Mouse (Mus musculus) mouse embryonic stem cell (cell line): ENCODE data around the gene Gm4981.
"Not testable (repeated sequence)": the region's sequence is repeated elsewhere in the genome, so short reads cannot be mapped to it uniquely, and the experiment has no call there.

Experiments used
- in situ Hi-C, 2 experiments: fragments of 300-500 bp; cut with MboI; formaldehyde crosslinking; loops; 1 replicate in 1 of 2; 3 replicates in 1 of 2; pipeline ENCODE4 v1.14.3; 2019 to 2020; ENCODE audit warnings: low sequenced_read_pairs in 2 of 2, low pct_unique_long_range_greater_than_20kb in 1 of 2, mixed read lengths in 1 of 2; ENCODE audit not compliant: unreplicated experiment in 1 of 2

Gm4981 gene

GRCm38 (mm10) chr10:58224827-58225785 is 11.4 kb downstream of the Gm4981 start, which contains the start of gene AW822073:
AW822073 (minus strand) TSS chr10:58224930.
- in situ Hi-C loops = not testable (repeated sequence)

GRCm38 (mm10) chr10:58223972-58224805 is 12.3 kb downstream of the Gm4981 start:
- in situ Hi-C loops = not testable (repeated sequence)

- in situ Hi-C loops = not testable (repeated sequence)
Observed at GRCm38 (mm10) chr10:58223161-58223560, 13.3 kb downstream of the Gm4981 start.

- in situ Hi-C loops = not testable (repeated sequence)
Observed at GRCm38 (mm10) chr10:58221571-58221970, 14.9 kb downstream of the Gm4981 start.

- in situ Hi-C loops = no loop called here
Observed at GRCm38 (mm10) chr10:58220726-58221125, 15.8 kb downstream of the Gm4981 start.

DNA sequence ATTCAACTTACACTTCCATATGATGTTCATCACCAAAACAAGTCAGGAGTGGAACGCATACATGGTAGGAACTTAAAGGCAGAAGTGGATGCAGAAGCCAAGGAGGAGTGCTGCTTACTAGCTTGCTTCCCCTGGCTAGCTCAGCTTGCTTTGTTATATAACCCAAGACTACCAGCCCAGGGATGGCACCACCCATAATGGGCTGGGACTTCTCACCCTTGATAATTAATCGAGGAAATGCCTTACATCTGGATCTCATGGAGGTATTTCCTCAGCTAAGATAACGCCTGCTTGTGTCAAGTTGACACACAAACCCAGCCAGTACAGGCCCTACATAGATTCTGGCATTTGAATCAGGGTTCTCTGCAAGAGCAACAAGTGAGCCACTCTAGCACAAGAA is 19.1 kb downstream of the Gm4981 start:
- in situ Hi-C loops = no loop called here

DNA sequence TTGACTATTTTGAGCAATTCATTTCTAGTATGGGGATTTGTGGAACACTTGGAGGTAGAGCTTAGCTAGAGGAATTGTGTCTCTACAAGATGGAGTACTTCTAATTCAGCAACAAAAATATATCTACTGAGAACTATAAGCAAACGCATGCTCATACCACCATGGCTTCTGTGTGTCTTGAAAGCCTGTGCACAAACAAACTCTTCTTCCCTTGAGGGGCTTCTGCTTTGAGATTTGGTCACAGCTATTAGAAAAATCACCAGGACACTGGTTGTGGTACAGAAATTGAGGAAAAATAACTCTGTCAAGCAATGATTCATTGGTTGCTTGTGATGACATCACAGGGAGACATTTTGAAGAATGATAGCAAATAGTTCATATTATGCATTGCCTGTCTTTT is 21.1 kb downstream of the Gm4981 start:
- in situ Hi-C loops = no loop called here

DNA sequence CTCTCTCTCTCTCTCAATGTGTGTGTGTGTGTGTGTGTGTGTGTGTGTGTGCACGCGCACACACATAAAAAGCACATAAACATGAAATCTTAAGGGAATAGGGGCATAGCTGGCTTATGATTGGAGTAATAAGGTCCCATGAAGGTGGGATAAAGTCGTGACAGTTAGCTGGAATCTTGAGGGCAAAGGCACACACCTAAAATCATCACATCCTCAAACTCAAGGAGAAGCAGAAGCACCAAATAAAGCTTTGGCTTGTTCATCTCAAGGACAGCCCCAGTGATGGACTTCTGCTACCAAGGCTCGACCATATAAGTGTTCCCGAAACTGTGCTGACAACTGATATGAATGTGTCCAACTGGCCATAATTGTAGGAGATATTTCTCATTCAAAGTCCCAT is 21.6 kb downstream of the Gm4981 start:
- in situ Hi-C loops = no loop called here

GRCm38 (mm10) chr10:58214497-58214896 is 22.0 kb downstream of the Gm4981 start:
- in situ Hi-C loops = no loop called here

DNA sequence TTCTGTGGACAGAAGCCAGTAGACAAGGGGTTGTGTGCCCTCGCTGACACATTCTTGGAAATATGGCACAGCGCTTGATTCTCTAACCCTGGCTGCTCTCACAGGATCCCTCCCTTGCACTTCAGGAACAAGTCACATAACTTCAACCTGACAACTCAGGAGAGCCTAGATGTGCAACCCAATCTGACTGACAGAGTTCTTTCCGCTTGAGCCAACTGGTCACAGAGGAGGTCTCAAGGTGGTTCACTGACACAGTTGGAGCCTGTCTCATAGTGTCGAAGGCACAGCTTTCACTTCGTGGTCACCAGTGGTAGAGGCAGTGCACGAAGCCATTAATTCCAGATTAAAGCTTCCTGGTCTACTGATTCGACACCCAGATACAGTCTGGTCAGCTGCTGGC is 24.3 kb downstream of the Gm4981 start:
- in situ Hi-C loops = no loop called here

DNA sequence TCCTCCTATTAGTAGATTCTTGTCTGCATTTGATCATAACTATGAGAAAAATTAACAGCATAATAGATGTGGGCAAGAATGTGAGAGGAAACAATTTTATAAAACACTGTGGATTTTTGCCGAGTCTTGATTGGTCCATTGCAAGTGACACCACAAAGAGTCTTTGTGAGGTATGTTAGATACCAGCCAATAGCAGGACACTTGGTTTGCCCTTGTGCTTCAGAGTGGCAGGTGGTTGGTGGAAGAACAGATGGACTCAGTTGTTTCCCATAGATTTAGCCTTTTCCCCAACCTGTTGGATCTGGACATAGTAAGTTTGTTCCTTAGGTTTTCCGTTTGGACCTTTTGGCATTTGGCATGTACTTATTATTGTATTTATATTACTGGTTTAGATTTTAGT is 25.3 kb downstream of the Gm4981 start:
- in situ Hi-C loops = no loop called here

DNA sequence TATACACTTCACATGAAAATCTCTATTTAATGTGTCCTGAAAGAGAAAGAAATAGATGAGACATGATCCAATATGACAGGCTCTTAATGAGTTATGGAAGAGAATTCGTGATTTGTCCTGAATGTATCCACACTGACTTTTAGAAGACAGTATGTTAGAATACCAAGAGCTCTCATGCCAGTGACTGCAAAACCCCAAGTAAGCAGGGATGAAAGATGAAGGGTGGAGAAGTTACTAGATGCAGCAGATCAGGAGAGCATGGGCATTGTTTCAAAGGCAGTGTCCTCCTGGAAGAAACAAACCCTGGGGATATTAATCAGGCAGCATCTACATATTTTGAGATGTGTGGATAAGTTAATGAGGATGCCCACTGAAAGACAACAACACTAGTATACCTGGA is 26.0 kb downstream of the Gm4981 start:
- in situ Hi-C loops = no loop called here

DNA sequence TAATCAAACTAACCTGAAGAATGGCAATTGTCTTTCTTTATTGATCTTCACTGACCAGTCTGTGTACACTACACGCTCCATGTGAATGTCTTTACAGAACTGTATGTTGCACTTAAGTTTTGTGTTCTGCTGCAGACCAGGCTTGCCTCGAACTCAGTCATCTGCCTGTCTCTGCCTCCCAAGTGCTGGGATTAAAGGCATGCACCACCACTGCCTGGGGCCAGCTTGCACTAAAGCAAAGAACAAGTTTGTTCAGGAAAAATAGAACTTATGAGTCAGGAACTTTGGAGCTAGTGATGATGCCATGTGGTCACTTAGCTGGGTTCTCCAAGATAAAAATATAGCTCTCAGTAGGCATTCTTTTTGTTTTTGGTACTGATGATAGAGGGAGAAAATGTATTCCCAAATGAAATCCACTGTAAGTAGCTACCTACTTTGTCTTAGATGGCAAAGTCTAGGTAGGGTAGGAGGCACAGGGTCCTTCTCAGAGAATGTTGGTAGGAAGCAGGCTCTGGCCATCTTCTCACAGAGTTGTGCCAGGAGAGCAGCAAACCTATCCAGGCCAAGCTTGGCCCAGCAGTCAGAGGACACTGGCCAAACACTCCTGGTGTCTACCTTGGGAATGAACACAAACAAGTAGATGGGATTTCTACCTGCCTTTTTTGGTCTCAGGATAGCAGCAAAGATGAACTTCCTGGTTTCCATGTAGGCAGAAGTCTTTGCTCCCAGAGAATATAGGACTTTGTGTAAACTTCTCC is 26.6 kb downstream of the Gm4981 start:
- in situ Hi-C loops = no loop called here

DNA sequence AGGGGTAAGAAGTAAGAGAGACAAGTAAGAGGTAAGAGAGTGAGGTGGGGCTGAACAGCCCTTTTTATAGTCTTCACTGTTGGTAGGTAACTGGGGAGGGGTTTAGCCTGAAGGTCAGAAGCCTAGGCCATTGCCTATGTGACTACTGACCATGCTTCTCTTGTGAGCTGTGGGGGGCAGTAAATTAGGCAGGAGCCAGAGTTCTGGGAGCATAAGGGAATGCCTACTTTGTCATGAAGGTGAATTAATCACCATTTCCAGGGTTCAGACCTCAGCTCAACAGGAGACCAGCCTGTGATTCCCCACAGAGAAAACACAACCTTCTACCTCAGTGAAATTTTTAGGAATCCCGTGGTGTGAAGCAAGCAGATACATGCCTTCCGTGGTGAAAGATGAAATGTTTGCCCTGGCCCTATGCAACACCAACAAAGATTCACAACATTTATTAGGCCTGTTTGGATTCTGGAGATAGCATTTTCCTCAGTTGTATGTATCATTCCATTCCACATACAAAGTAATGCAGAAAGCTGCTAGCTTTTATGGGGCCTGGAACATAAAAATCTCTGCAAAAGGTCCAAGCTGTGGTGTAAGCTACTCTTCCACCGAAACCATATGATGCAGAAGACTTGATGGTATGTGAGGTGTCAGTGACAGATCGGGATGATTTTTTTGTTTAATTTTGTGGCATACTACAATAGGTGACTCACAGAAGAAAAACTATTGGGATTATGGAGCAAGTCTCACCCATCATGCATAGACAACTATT is 29.7 kb downstream of the Gm4981 start:
- in situ Hi-C loops = no loop called here

GRCm38 (mm10) chr10:58205986-58206385 is 30.5 kb downstream of the Gm4981 start:
- in situ Hi-C loops = no loop called here
